In the genomic region with DNA sequence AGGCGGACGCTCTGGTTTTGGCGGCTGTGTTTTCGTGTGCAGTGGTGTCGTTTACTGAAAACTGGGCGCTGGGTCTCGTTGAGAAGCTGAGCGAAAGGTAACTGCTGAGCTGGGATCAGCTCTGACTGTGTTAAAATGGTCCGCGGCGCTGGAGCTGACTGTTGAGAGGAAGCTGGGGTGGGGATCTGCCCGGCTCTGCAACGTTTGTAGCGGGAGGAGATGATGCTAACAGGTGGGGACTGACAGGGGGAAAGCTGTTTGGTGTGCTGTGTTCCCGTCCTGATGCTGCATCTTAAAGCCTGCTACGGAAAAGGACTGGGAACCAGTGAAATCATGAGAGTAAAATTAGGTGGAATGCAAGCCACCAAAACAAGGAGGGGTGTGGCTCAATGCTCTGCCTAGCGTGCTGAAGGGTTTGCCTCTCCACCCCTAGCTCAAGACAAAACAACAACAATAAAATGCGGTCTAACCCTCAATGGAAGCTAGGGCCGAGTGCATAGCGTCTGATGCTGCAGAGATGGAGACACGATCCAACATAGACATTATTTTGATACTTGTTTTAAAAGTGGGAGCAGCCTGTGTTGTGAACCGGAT, we compare ENCODE assay signal across 8 mouse cellular contexts. TPM values are rescaled to one million over a fixed set of nuclear protein-coding genes. Genes with fewer than 3 reads are reported as not detected.
DNase-seq lines count a peak whose midpoint lies in the region; ATAC-seq and TF ChIP-seq lines count a peak whose summit lies in the region.

No protein-coding gene starts in this region.

- peak overlapping the region; percentile 11; the same call in 1 of the 2 replicates for H3K27ac ChIP-seq in spleen, adult 2 months (ENCODE audit: insufficient read depth, low read length)
- H3K27ac ChIP-seq in limb, embryonic 12.5 days = peak overlapping the region; percentile 96
- no peak overlapping the region for H3K27ac ChIP-seq in small intestine, adult 2 months (ENCODE audit: insufficient read depth, low read depth, low read length)

- H3K4me1 ChIP-seq in spleen, adult 2 months (ENCODE audit: control insufficient read depth, insufficient read depth, insufficient read length) = no peaks in the 10 kb centered on the region; the same call in 1 of the 2 replicates
- peaks cover 14% of the 10 kb centered on the region for H3K4me1 ChIP-seq in limb, embryonic 12.5 days (replicated peaks)
- H3K4me1 ChIP-seq in small intestine, adult 2 months (ENCODE audit: control insufficient read depth, insufficient read depth, insufficient read length, low read length) = no peaks in the 10 kb centered on the region

- TF ChIP-seq POLR2A in spleen, adult 2 months (IDR thresholded peaks at IDR 0.05; ENCODE audit: low read depth, low read length) = no peak
- TF ChIP-seq POLR2A in small intestine, adult 2 months (IDR thresholded peaks at IDR 0.05; ENCODE audit: low read depth, low read length) = no peak

- 0 out of 2 replicates have a peak, but pooled peaks have one; percentile 2 for ATAC-seq in cerebellum, adult (ENCODE audit: insufficient number of reproducible peaks, low FRiP score, low TSS enrichment)
- ATAC-seq in limb, embryonic 12.5 days (ENCODE audit: insufficient number of reproducible peaks, insufficient read depth, low FRiP score, low TSS enrichment, low read depth) = no peak; the same call in none of the 2 replicates

- H3K9ac ChIP-seq in limb, embryonic 12.5 days (replicated peaks) = peak overlapping the region; percentile 67

- no peak for TF ChIP-seq CTCF in spleen, adult 2 months (IDR thresholded peaks at IDR 0.05; ENCODE audit: extremely low read depth, insufficient read depth, insufficient read length, insufficient replicate concordance)
- TF ChIP-seq CTCF in small intestine, adult 2 months (IDR thresholded peaks at IDR 0.05; ENCODE audit: extremely low read depth, insufficient read length, insufficient replicate concordance, low read depth, low read length) = no peak

- peak overlapping the region; percentile 72 for H3K4me2 ChIP-seq in limb, embryonic 12.5 days

- WGBS in spleen, adult 2 months = 2% methylated on average over 22 of the region's 22 CpGs
- WGBS in limb, embryonic 12.5 days = 2% methylated on average over 22 of the region's 22 CpGs
- WGBS in small intestine, adult 2 months = under 1% methylated on average over 22 of the region's 22 CpGs

- peak overlapping the region; percentile 86 for H3K4me3 ChIP-seq in spleen, adult 2 months (ENCODE audit: extremely low read depth, insufficient read depth, insufficient read length)
- H3K4me3 ChIP-seq in limb, embryonic 12.5 days (replicated peaks) = peak overlapping the region; percentile 63
- peak overlapping the region; percentile 92 for H3K4me3 ChIP-seq in small intestine, adult 2 months (ENCODE audit: low read depth, low read length)

- no peaks in the 10 kb centered on the region for H3K27me3 ChIP-seq in spleen, adult 2 months (ENCODE audit: control insufficient read depth, insufficient read depth, low read length)
- H3K27me3 ChIP-seq in limb, embryonic 12.5 days = no peaks in the 10 kb centered on the region
- no peaks in the 10 kb centered on the region for H3K27me3 ChIP-seq in small intestine, adult 2 months (ENCODE audit: control insufficient read depth, insufficient read depth, low read length)

- DNase-seq in cerebellum, postnatal 10 days = no peak
- no peak for DNase-seq in spleen, adult 2 months (ENCODE audit: low read depth in 1 of 2, low spot score in 2 of 2)
- DNase-seq in spleen, postnatal 4 days (ENCODE audit: low spot score in 2 of 2) = no peak
- no peak for DNase-seq in gastrocnemius, adult 18-20 months (ENCODE audit: low spot score)
- no peak for DNase-seq in adrenal gland, postnatal 4 days (ENCODE audit: low spot score in 2 of 2)

- H3K36me3 ChIP-seq in spleen, adult 2 months (ENCODE audit: control insufficient read depth, insufficient read depth, low read length) = peaks cover 1% of the 10 kb centered on the region; the same call in 1 of the 2 replicates
- H3K36me3 ChIP-seq in limb, embryonic 12.5 days = 0 out of 2 replicates have a peak, but pooled peaks cover 4% of the 10 kb centered on the region
- no peaks in the 10 kb centered on the region for H3K36me3 ChIP-seq in small intestine, adult 2 months (ENCODE audit: control insufficient read depth, insufficient read depth, low read length)

- H3K9me3 ChIP-seq in limb, embryonic 12.5 days = no peaks in the 10 kb centered on the region

RNA-seq across cellular contexts. Expression of a gene that starts 0.4 kb away (rescaled TPM):
- 2.9 and 3.2 TPM in 2 replicates for polyA plus RNA-seq in spleen, adult 2 months (2012; rRNA removed)
- polyA plus RNA-seq in limb, embryonic 12.5 days (2016; fragmentation: Nextera tagmentation; extraction: Ambion mirVana) = 25.5 and 27.9 TPM in 2 replicates
- 0.33 and 0.60 TPM in 2 replicates for polyA plus RNA-seq in small intestine, adult 2 months (2012; rRNA removed)
- total RNA-seq in gastrocnemius, adult 18-20 months (2021) = 1 to 10 TPM; 7.4 to 7.8 TPM
- total RNA-seq in adrenal gland, postnatal 4 days (2021) = 10 to 100 TPM; 15.3 to 15.6 TPM
